Mouse (Mus musculus) hindbrain, embryonic 14.5 days (tissue): ENCODE results near the gene Arhgap21. TPM values are rescaled to one million over a fixed set of nuclear protein-coding genes. Genes with fewer than 3 reads are reported as not detected.
A peak's percentile ranks its signal among the peaks of the same experiment; 100 is the strongest.

Experiments used
- ATAC-seq: fragments of 200-750 bp; cut with Nextera tagmentation; 2 replicates; pipeline ENCODE4 v1.8.0; 2017; ENCODE audit warnings: moderate number of reproducible peaks, mild to moderate bottlenecking, moderate TSS enrichment, moderate library complexity; ENCODE audit not compliant: low FRiP score
- DNase-seq: peaks from one replicate; pipeline ENCODE4 v3.0.0-alpha.2; 2015; ENCODE audit warnings: low spot score
- H3K27ac ChIP-seq: fragments of 300-500 bp; sonication (generic); 2 replicates; pipeline ENCODE4 v1.5.1; 2014; ENCODE audit warnings: mild to moderate bottlenecking, moderate library complexity
- H3K27me3 ChIP-seq: fragments of 300-500 bp; sonication (generic); 2 replicates; pipeline ENCODE4 v1.6.1; 2014; ENCODE audit warnings: mild to moderate bottlenecking, low read length, mixed read lengths; ENCODE audit not compliant: control insufficient read depth, insufficient read depth
- H3K36me3 ChIP-seq: fragments of 300-500 bp; sonication (generic); replicated peaks from 2 replicates; pipeline ENCODE4 v1.6.1; 2014; ENCODE audit not compliant: control insufficient read depth, insufficient read depth
- H3K4me1 ChIP-seq: fragments of 300-500 bp; sonication (generic); replicated peaks from 2 replicates; pipeline ENCODE4 v1.6.1; 2014; ENCODE audit warnings: antibody characterized with exemption, low read length, mixed read lengths; ENCODE audit not compliant: control insufficient read depth, insufficient read depth
- H3K4me2 ChIP-seq: fragments of 300-500 bp; sonication (generic); replicated peaks from 2 replicates; pipeline ENCODE4 v1.6.1; 2014; ENCODE audit warnings: mild to moderate bottlenecking, moderate library complexity
- H3K4me3 ChIP-seq: fragments of 300-500 bp; sonication (generic); replicated peaks from 2 replicates; pipeline ENCODE4 v1.5.1; 2014; ENCODE audit warnings: mild to moderate bottlenecking, low read length
- H3K9ac ChIP-seq: fragments of 300-500 bp; sonication (generic); 2 replicates; pipeline ENCODE4 v1.6.1; 2014
- H3K9me3 ChIP-seq: fragments of 300-500 bp; sonication (generic); 2 replicates; pipeline ENCODE4 v1.6.1; 2016; ENCODE audit warnings: low read length; ENCODE audit not compliant: control insufficient read depth
- WGBS: fragments of 180-500 bp; shearing (Covaris S2); extraction: QIAGEN DNeasy Blood & Tissue Kit; methylation state at CpG from one replicate; pipeline ENCODE4 v1.1.7; 2014; 5-methylcytosine and 5-hydroxymethylcytosine counted together
- polyA plus RNA-seq: library from polyadenylated mRNA; unstranded; fragments of >200 nt; fragmentation: Nextera tagmentation; extraction: Ambion mirVana; gene quantifications from 2 replicates; pipeline ENCODE4 v1.2.1, GENCODE M21; 2014

Arhgap21 gene
- polyA plus RNA-seq, 1 experiment from 2014 or later, result 49.4 TPM

DNA sequence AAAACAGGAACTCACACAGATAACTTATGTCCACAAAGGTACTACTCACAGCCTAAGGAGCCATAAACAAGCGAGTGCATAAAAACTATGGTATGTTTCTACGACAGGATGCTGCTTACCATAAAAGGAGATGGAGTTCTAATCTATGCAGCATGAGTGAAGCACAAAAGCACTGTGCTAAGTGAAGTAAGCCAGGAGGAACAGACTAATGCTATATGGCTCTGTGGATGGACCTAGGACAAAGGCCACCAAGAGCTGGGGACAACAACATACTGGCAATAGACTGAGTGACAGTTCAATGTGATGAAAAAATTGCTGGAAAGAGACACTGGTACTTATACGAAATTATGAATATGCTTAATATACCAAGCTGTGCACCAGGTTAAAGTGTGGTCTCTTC is 19.5 kb downstream of the Arhgap21 start:
- no peaks in the 10 kb centered on the region for H3K27me3 ChIP-seq
- H3K9ac ChIP-seq, result no peak overlapping the region
- H3K4me1 ChIP-seq, result peaks cover 7% of the 10 kb centered on the region; the same call in 1 of the 2 replicates
- ATAC-seq (no peak), DNase-seq (no peak)
- H3K4me2 ChIP-seq, result no peak overlapping the region
- H3K36me3 ChIP-seq, result no peaks in the 10 kb centered on the region
- no peak overlapping the region for H3K27ac ChIP-seq
- 86% methylated on average over 3 of the region's 3 CpGs for WGBS
- no peak overlapping the region for H3K4me3 ChIP-seq
- no peaks in the 10 kb centered on the region for H3K9me3 ChIP-seq

DNA sequence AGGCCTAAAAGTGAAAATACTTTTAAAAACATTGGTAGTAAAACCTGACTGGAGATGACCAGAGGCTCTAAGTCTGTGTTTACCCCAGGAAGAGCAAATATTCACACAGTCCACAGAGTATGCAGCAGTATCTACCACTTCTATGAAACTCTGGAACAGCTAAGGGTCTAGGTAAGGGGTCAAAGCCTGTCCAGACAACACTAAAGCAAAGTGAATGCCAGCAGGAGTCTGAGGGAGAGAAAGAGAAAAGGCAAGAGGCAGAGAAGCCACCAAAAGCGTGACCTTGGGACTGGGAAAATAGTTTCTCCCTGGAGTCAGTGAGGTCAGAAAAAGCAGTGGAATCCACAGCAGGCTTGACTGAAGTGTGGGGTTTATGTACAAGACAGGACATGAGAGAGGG is 21.6 kb downstream of the Arhgap21 start:
- Histone ChIP-seq H3K27me3 (no peaks in the 10 kb centered on the region), H3K9me3 (no peaks in the 10 kb centered on the region), H3K27ac (no peak overlapping the region), H3K9ac (no peak overlapping the region), H3K4me2 (no peak overlapping the region), H3K4me1 (peaks cover 21% of the 10 kb centered on the region; the same call in 1 of the 2 replicates), H3K4me3 (no peak overlapping the region), H3K36me3 (no peaks in the 10 kb centered on the region)
- ATAC-seq (no peak), DNase-seq (no peak)
- 76% methylated on average over 1 of the region's 1 CpGs for WGBS

DNA sequence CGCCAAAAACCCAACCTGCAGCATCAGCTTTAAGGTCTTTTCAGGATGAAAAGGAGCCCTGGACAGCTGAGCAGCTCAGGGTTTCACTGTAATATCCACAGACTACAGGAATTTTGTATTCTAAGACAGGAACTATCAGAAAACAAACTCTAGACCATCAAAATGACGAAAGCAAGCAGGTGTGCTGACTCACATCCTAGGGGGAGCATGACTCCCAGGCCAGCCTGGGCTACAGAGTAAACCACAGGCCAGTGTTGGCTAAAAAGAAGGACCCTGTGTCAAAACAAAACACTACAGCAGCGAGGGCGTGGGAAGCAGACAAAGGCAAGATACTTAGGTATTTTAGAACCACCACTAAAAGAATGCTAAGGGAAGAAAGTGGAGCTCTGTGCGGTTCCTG is 23.1 kb downstream of the Arhgap21 start:
- WGBS, result 93% methylated on average over 5 of the region's 5 CpGs
- no peak overlapping the region for H3K9ac ChIP-seq
- no peak overlapping the region for H3K4me3 ChIP-seq
- DNase-seq (no peak), ATAC-seq (no peak)
- H3K4me1 ChIP-seq, result peaks cover 21% of the 10 kb centered on the region; the same call in 1 of the 2 replicates
- H3K36me3 ChIP-seq, result no peaks in the 10 kb centered on the region
- no peaks in the 10 kb centered on the region for H3K9me3 ChIP-seq
- no peak overlapping the region for H3K27ac ChIP-seq
- H3K27me3 ChIP-seq, result no peaks in the 10 kb centered on the region
- no peak overlapping the region for H3K4me2 ChIP-seq

DNA sequence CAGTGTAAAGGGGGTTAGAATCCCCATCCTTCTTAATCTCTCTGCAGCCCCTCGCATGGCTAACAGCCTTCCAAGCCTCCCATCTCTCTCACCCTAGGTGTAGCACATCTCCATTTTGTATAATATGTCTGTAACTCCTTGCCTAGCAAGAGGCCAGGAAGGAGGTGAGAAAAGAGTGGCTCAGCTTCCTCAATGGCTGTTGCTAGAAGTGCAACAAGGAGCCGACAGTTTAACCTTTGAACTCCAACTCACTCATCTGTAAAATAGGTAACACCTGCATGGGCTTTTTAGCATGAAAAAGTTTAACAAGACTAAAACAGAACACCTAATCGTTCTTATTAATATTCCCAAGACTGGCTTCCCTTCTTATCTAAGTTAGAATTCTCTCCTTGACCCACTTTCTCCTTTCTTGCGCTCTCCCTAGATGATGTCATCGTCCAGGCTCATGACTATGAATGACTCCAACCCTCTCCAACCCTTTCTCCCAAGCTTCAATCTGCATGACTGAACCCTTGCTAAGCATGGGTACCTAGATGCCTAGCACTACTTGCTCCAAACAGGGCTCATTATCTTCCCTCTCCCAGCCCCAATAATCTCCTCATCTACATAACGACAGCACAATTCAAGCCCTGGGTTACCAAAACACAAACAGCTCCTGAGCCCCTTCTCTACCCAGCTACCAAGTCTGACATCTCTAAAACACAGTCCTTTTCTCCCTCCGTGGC is 24.8 kb downstream of the Arhgap21 start:
- Histone ChIP-seq H3K27ac (peak overlapping the region; percentile 23; the same call in 1 of the 2 replicates), H3K4me3 (no peak overlapping the region), H3K9ac (no peak overlapping the region), H3K4me2 (no peak overlapping the region), H3K9me3 (no peaks in the 10 kb centered on the region), H3K27me3 (no peaks in the 10 kb centered on the region), H3K4me1 (peaks cover 21% of the 10 kb centered on the region; the same call in 1 of the 2 replicates), H3K36me3 (no peaks in the 10 kb centered on the region)
- ATAC-seq, result no peak
- no peak for DNase-seq
- WGBS, result 27% methylated on average over 7 of the region's 7 CpGs

DNA sequence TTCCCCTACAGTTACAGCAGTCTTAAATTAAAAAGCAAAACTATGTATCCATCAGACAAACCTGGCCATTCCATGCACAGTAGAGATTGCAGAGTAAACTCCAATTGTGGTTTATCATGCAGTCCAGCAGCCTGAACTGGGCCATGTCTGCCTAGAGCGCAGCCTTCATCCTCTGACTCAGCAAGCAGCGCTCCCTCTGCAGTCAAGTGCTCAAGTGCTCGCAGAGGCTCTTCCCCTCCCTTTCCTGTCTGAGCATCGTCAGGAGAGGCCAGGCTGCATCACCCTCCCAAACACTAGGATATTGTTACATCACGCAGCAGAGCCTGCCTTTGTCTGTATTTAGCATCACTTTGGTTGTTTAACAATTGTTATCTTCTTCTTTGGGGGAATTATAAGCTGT is 25.5 kb downstream of the Arhgap21 start:
- DNase-seq (peak; percentile 39), ATAC-seq (peak; percentile 68; the same call in 1 of the 2 replicates)
- Histone ChIP-seq H3K9ac (no peak overlapping the region), H3K27ac (peak overlapping the region; percentile 23; the same call in 1 of the 2 replicates), H3K4me1 (peaks cover 21% of the 10 kb centered on the region; the same call in 1 of the 2 replicates), H3K27me3 (no peaks in the 10 kb centered on the region), H3K9me3 (no peaks in the 10 kb centered on the region), H3K36me3 (no peaks in the 10 kb centered on the region), H3K4me2 (0 out of 2 replicates have a peak overlapping the region, but pooled peaks have one; percentile 4), H3K4me3 (no peak overlapping the region)
- 8% methylated on average over 5 of the region's 5 CpGs for WGBS

DNA sequence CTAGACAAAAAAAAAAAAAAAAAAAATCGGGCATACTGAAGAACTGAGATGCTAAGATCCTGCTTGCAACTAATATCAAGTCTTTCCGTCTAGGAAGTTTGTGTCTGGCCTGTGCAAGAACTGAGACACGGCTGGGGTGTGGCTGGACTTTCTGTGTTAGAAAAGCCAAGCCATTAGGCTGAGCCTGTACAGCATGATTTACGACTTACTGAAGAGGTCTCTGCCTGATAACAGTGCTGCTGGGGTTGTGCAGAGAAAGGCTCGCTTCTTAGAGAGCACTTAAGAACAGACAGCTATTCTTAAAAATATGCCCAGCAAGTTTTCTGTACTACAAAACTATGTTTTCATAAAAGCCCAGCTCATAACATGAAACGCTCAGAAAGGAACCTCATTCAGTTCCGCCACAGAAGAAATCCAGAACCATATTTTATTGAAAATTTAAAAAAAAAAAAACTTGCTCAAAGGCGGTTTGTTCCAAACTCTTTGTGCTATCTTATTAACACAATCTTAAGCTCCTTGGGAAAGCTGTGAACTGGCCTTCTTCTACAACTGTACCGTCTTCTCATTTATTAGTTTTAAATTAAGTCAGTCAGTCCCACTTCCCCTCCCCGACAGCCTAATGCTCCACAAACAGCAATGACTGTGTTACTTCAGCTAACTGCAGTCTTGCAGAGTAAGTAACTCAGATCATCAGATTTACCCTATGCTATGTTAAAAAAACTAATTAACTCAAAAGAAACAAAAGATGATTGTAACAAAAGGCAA is 26.1 kb downstream of the Arhgap21 start:
- 53% methylated on average over 10 of the region's 10 CpGs for WGBS

DNA sequence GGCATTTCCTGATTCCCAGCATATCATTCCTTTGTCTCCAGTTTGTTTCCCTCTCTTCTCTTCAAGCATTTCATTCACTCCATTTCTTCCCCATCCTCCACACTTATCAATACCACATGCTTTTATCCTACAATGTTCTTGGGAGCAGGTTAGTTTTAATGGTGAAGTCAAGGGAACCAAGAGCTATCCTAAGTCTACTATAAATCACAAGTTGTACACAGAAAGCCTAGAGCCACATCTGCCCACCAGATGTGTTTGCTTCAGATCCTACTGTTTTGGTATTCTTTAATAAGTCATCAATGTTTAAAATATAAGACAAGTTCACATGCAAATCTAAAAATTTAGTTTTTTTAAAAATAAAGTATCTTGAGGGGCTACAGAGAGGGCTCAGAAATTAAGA is 27.6 kb downstream of the Arhgap21 start:
- Histone ChIP-seq H3K4me1 (peaks cover 26% of the 10 kb centered on the region; the same call in 1 of the 2 replicates), H3K9ac (no peak overlapping the region), H3K36me3 (no peaks in the 10 kb centered on the region), H3K27me3 (no peaks in the 10 kb centered on the region), H3K4me3 (no peak overlapping the region), H3K27ac (no peak overlapping the region), H3K4me2 (no peak overlapping the region), H3K9me3 (no peaks in the 10 kb centered on the region)
- DNase-seq, result no peak
- no peak for ATAC-seq

More for the DNA sequence above, 26.1 kb downstream of the Arhgap21 start:
- H3K27me3 ChIP-seq, result no peaks in the 10 kb centered on the region
- peak overlapping the region; percentile 23; the same call in 1 of the 2 replicates for H3K27ac ChIP-seq
- ATAC-seq (no peak), DNase-seq (no peak)
- peaks cover 26% of the 10 kb centered on the region; the same call in 1 of the 2 replicates for H3K4me1 ChIP-seq
- H3K4me2 ChIP-seq, result no peak overlapping the region
- H3K9ac ChIP-seq, result no peak overlapping the region
- H3K36me3 ChIP-seq, result no peaks in the 10 kb centered on the region
- H3K4me3 ChIP-seq, result no peak overlapping the region
- H3K9me3 ChIP-seq, result no peaks in the 10 kb centered on the region

DNA sequence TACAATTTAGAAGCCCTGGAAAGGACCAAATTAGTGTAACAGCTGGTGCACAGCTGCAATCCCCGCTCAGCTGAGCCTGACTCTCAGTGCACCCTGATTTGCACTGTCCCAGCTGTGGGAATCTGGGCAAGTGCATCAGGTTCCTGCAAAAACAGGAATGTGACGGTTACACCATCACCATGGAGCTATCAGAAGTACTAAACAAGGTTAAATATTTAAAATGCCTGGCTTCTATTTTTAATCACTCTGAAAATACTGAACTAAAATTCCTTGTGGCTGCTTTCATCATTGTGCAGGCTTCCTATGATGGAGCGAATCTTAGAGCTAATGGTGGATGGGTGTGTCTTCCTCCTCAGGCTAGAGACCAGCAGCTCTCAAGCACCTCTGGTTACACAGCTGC is 29.3 kb downstream of the Arhgap21 start:
- ATAC-seq (no peak), DNase-seq (no peak)
- Histone ChIP-seq H3K9me3 (no peaks in the 10 kb centered on the region), H3K9ac (no peak overlapping the region), H3K27me3 (no peaks in the 10 kb centered on the region), H3K4me1 (peaks cover 21% of the 10 kb centered on the region), H3K27ac (no peak overlapping the region), H3K4me2 (no peak overlapping the region), H3K36me3 (no peaks in the 10 kb centered on the region), H3K4me3 (no peak overlapping the region)
- 60% methylated on average over 3 of the region's 3 CpGs for WGBS

DNA sequence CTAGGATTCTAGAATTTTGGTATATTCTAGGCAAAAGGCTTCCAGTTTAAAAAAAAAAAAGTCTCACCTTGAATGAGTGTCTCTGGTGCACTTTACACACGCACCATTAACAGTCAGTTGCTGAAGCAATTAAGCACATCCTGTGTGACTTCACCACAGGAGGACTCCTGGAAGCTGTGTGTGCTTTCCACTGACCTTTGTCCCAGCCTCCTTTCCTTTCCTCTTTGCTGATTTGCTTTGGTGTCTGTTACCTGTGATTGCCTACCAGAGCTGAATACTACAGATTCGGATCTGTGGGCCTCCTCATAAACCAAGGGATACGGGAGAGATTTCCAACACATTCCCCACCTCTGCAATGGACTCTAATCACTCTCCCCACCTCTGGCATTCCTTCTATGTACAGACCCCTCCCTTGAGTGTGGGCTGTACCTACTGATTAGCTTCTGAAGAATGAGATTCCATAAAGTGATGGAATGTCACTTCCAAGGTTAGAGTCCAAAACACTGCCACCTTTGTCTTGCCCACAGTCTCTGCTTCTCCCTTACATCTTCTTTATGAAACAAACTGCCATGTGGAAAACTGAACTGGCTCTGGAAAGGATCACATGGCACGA is 32.0 kb downstream of the Arhgap21 start:
- H3K4me3 ChIP-seq, result no peak overlapping the region
- DNase-seq (no peak), ATAC-seq (no peak; the same call in 1 of the 2 replicates)
- H3K9me3 ChIP-seq, result no peaks in the 10 kb centered on the region
- peaks cover 5% of the 10 kb centered on the region for H3K4me1 ChIP-seq
- no peak overlapping the region for H3K9ac ChIP-seq
- 76% methylated on average over 4 of the region's 4 CpGs for WGBS
- H3K27ac ChIP-seq, result no peak overlapping the region
- no peaks in the 10 kb centered on the region for H3K36me3 ChIP-seq
- no peaks in the 10 kb centered on the region for H3K27me3 ChIP-seq
- no peak overlapping the region for H3K4me2 ChIP-seq
